Mouse (Mus musculus): Measurements from ENCODE around the gene Specc1. TPM values are rescaled to one million over a fixed set of nuclear protein-coding genes. Genes with fewer than 3 reads are reported as not detected.
"Not testable (repeated sequence)": the region's sequence is repeated elsewhere in the genome, so short reads cannot be mapped to it uniquely, and the experiment has no call there.

The Specc1 gene
- polyA plus RNA-seq, 1 experiment = 10.2 TPM

DNA sequence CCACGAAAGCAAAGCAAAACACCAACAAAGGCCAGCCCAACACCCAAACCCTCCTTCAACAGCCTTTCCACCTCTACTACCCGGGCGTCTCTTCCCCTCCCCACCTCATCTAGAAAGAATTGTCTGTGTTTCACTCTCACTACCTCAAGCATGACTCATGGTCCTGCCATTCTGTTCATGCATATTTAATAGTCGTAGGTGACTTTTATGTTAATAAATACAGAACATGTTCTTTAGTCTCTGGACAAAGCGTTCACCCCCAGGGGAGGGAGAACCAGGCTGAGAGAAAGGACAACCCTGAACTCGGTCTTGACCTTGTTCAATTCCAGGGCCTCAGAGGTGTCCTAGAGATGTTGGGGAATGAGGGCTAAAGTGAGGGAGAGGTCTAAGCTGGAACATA lies 1.4 kb upstream of the Specc1 start:
- Histone ChIP-seq H3K4me3 (ENCODE audit: low read depth, low read length) (no peak overlapping the region), H3K27me3 (ENCODE audit: control insufficient read depth, insufficient read depth, low read length) (0 out of 2 replicates have a peak, but pooled peaks cover 6% of the 10 kb centered on the region), H3K27ac (ENCODE audit: insufficient read depth, low read depth, low read length) (no peak overlapping the region), H3K36me3 (ENCODE audit: control insufficient read depth, insufficient read depth, low read length) (no peaks in the 10 kb centered on the region), H3K4me1 (ENCODE audit: control insufficient read depth, insufficient read depth, insufficient read length, low read length) (peaks cover 3% of the 10 kb centered on the region; the same call in 1 of the 2 replicates)
- 54% methylated on average over 6 of the region's 6 CpGs for WGBS
- TF ChIP-seq CTCF (IDR thresholded peaks at IDR 0.05; ENCODE audit: extremely low read depth, insufficient read length, insufficient replicate concordance, low read depth, low read length) (no peak), POLR2A (IDR thresholded peaks at IDR 0.05; ENCODE audit: low read depth, low read length) (no peak)

DNA sequence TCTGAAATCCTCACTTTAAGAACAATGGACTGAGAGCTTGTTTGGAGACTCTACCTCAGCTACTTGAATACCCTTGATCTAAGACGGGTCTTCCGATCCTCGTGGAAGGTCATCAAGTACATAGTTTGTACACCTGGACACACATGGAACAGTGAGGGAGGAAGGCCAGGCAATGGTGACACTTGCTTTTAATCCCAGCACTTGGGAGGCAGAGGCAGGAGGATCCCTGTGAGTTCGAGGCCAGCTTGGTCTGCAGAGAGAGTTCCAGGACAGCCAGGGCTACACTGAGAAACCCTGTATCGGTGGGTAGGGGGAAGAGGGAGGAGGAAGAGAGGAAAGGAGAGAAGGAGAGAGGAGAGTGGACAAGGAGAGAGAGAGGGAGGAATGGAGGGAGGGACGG lies 612 bp upstream of the Specc1 start:
- Histone ChIP-seq H3K4me3 (ENCODE audit: low read depth, low read length) (no peak overlapping the region), H3K4me1 (ENCODE audit: control insufficient read depth, insufficient read depth, insufficient read length, low read length) (peaks cover 3% of the 10 kb centered on the region; the same call in 1 of the 2 replicates), H3K27ac (ENCODE audit: insufficient read depth, low read depth, low read length) (no peak overlapping the region), H3K27me3 (ENCODE audit: control insufficient read depth, insufficient read depth, low read length) (0 out of 2 replicates have a peak, but pooled peaks cover 6% of the 10 kb centered on the region), H3K36me3 (ENCODE audit: control insufficient read depth, insufficient read depth, low read length) (no peaks in the 10 kb centered on the region)
- TF ChIP-seq CTCF (IDR thresholded peaks at IDR 0.05; ENCODE audit: extremely low read depth, insufficient read length, insufficient replicate concordance, low read depth, low read length) (no peak), POLR2A (IDR thresholded peaks at IDR 0.05; ENCODE audit: low read depth, low read length) (no peak)
- 78% methylated on average over 6 of the region's 6 CpGs for WGBS

DNA sequence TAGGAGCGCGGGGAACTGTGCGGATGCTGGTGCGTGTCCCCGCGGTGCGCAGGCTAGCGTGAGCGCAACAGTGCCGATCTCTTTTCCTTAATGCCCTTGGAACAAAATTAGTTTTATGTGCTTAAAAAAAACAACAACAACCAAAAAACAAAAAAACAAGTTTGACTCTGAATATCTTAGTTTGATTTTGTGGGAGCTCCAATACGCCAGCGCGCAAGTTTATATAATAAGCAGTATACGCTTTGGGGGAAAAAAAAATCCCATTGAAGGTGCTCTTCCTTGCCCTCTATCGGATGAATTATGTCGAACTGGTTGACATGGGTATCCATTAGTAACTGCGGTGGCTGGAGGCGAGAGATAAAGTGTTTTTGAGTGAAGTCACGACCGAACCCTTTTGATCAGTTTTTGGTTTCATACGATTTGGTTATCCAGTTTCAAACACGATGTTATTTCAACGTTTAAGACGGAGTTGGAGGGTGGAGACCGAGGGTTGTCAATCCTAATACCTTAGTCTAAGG lies 792 bp downstream of the Specc1 start:
- Histone ChIP-seq H3K4me1 (ENCODE audit: control insufficient read depth, insufficient read depth, insufficient read length, low read length) (peaks cover 3% of the 10 kb centered on the region; the same call in 1 of the 2 replicates), H3K4me3 (ENCODE audit: low read depth, low read length) (peak overlapping the region; percentile 56), H3K36me3 (ENCODE audit: control insufficient read depth, insufficient read depth, low read length) (no peaks in the 10 kb centered on the region), H3K27ac (ENCODE audit: insufficient read depth, low read depth, low read length) (no peak overlapping the region), H3K27me3 (ENCODE audit: control insufficient read depth, insufficient read depth, low read length) (0 out of 2 replicates have a peak, but pooled peaks cover 6% of the 10 kb centered on the region)
- TF ChIP-seq CTCF (IDR thresholded peaks at IDR 0.05; ENCODE audit: extremely low read depth, insufficient read length, insufficient replicate concordance, low read depth, low read length) (no peak), POLR2A (IDR thresholded peaks at IDR 0.05; ENCODE audit: low read depth, low read length) (no peak)
- 3% methylated on average over 25 of the region's 25 CpGs for WGBS

DNA sequence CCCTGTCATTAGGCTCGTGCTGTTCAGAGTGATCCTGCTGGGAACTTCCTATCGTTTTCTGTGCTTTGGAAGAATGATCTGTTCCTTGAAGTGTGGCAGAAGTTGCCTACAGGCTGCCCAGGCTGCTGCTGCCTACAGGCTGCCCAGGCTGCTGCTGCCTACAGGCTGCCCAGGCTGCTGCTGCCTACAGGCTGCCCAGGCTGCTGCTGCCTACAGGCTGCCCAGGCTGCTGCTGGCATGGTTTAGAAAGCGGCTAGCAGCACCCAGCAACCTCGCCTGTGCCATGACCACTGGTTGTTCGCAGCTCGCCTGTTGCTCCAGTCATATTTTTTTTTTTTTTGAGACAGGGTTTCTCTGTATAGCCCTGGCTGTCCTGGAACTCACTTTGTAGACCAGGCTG lies 2.1 kb downstream of the Specc1 start:
- H3K27me3 ChIP-seq (ENCODE audit: control insufficient read depth, insufficient read depth, low read length); H3K4me1 ChIP-seq (ENCODE audit: control insufficient read depth, insufficient read depth, insufficient read length, low read length); H3K36me3 ChIP-seq (ENCODE audit: control insufficient read depth, insufficient read depth, low read length); H3K4me3 ChIP-seq (ENCODE audit: low read depth, low read length); H3K27ac ChIP-seq (ENCODE audit: insufficient read depth, low read depth, low read length): not testable (repeated sequence)
- 64% methylated on average over 6 of the region's 6 CpGs for WGBS

DNA sequence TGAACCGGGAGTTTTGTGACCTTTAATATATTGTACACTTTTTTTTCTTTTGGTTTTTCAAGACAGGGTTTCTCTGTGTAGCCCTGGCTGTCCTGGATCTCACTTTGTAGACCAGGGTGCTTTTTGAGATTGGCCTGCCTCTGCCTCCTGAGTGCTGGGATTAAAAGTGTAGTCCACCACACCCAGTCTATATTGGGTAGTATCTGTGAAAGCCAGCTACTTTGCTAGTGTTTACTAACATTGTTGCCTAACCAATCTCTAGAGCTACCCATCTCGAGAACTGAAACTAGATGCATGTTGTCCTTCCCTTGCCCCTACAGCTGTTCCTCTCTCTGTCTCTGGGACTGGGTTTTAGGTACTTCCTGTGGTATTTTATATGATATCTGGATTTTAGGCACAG lies 3.5 kb downstream of the Specc1 start:
- H3K36me3 ChIP-seq (ENCODE audit: control insufficient read depth, insufficient read depth, low read length) = no peaks in the 10 kb centered on the region
- 0 out of 2 replicates have a peak, but pooled peaks cover 6% of the 10 kb centered on the region for H3K27me3 ChIP-seq (ENCODE audit: control insufficient read depth, insufficient read depth, low read length)
- no peak overlapping the region for H3K27ac ChIP-seq (ENCODE audit: insufficient read depth, low read depth, low read length)
- no peak overlapping the region for H3K4me3 ChIP-seq (ENCODE audit: low read depth, low read length)
- H3K4me1 ChIP-seq (ENCODE audit: control insufficient read depth, insufficient read depth, insufficient read length, low read length) = peaks cover 3% of the 10 kb centered on the region; the same call in 1 of the 2 replicates
- 64% methylated on average over 2 of the region's 2 CpGs for WGBS
- TF ChIP-seq POLR2A (IDR thresholded peaks at IDR 0.05; ENCODE audit: low read depth, low read length) (no peak), CTCF (IDR thresholded peaks at IDR 0.05; ENCODE audit: extremely low read depth, insufficient read length, insufficient replicate concordance, low read depth, low read length) (no peak)

DNA sequence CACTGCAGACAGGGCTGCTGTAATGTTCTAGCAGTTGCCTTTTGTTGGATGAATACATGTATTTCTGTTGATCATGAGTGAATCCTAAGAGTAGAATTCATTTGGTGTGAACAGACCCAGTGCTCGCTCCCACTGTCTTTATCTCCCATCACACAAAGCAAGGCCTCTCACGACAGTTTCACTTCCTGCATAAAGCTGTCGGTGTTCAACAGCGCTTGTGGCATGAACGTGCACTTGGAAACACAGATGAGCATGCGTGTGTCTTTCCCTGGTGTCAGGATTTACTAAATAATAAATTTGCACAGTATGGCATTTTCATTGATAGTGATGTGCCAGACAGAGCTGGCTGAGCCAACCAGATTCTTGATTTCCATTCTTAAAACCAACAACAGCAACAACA lies 6.1 kb downstream of the Specc1 start:
- no peaks in the 10 kb centered on the region for H3K36me3 ChIP-seq (ENCODE audit: control insufficient read depth, insufficient read depth, low read length)
- H3K4me1 ChIP-seq (ENCODE audit: control insufficient read depth, insufficient read depth, insufficient read length, low read length) = no peaks in the 10 kb centered on the region
- H3K4me3 ChIP-seq (ENCODE audit: low read depth, low read length) = no peak overlapping the region
- H3K27me3 ChIP-seq (ENCODE audit: control insufficient read depth, insufficient read depth, low read length) = 0 out of 2 replicates have a peak, but pooled peaks cover 3% of the 10 kb centered on the region
- TF ChIP-seq CTCF (IDR thresholded peaks at IDR 0.05; ENCODE audit: extremely low read depth, insufficient read length, insufficient replicate concordance, low read depth, low read length) = no peak
- H3K27ac ChIP-seq (ENCODE audit: insufficient read depth, low read depth, low read length) = no peak overlapping the region
- 70% methylated on average over 6 of the region's 6 CpGs for WGBS

DNA sequence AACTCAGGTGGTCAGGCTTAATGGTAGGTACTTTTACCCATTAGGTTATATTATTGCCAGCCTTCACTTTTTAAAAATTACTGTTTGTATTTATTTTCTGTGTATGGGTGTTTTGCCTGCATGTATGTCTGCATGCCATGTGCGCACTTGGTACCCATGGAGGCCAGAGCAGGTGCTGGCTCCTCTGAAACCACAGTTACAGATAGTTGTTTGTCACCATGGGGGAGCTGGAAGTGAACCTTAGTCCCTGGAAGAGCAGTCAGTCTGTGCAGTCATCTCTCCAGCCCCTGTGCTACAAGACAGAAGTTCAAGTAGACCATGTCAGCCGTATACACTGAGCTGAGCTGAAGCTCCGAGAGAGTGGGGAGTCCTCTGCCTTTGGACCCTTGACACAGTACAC lies 6.6 kb downstream of the Specc1 start:
- Histone ChIP-seq H3K27me3 (ENCODE audit: control insufficient read depth, insufficient read depth, low read length) (no peaks in the 10 kb centered on the region), H3K4me3 (ENCODE audit: low read depth, low read length) (no peak overlapping the region), H3K27ac (ENCODE audit: insufficient read depth, low read depth, low read length) (no peak overlapping the region), H3K4me1 (ENCODE audit: control insufficient read depth, insufficient read depth, insufficient read length, low read length) (no peaks in the 10 kb centered on the region), H3K36me3 (ENCODE audit: control insufficient read depth, insufficient read depth, low read length) (no peaks in the 10 kb centered on the region)
- TF ChIP-seq CTCF (IDR thresholded peaks at IDR 0.05; ENCODE audit: extremely low read depth, insufficient read length, insufficient replicate concordance, low read depth, low read length) (no peak), POLR2A (IDR thresholded peaks at IDR 0.05; ENCODE audit: low read depth, low read length) (no peak)
- WGBS = 88% methylated on average over 3 of the region's 3 CpGs
